In the genomic region with DNA sequence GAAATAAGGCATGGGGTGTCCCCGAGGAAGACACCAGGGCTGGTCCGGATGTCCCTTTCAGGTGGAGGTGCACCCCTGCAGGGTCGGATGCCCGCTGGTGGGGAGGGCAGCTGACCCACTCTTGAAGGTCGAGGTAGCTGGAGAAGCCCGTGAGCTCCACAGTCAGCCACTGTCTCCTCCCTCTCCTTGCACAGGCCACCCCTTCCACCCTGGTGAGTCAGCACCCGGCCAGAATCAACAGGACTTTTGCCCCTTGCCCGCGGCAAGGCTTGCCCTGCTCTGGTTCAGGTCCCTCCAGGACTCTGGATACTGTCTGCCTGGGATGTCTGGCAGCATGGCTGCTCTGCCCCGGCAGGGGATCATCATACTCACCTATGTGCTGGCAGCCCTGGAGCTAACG, we compare ENCODE assay signal across 13 mouse cellular contexts. TPM values are rescaled to one million over a fixed set of nuclear protein-coding genes. Genes with fewer than 3 reads are reported as not detected.
DNase-seq lines count a peak whose midpoint lies in the region; ATAC-seq lines count a peak whose summit lies in the region.
"Had no signal": no experiment of that assay in that cellular context is flagged by ENCODE, and none has a peak within 500 bp of the region (broad histone marks: within the 10 kb centered on the region; RNA-seq: fewer than 3 reads in every experiment).

No protein-coding gene starts in this region.

- H3K27ac ChIP-seq in kidney, embryonic 16.5 days (ENCODE audit: low read length) = no peak overlapping the region
- H3K27ac ChIP-seq: embryonic facial prominence, embryonic 13.5 days; left cerebral cortex, adult 2 months; limb, embryonic 15.5 days had no signal

- 68% methylated on average over 11 of the region's 11 CpGs for WGBS in kidney, embryonic 16.5 days

- peak; percentile 64 for ATAC-seq in kidney, embryonic 16.5 days (ENCODE audit: low FRiP score, low TSS enrichment)
- ATAC-seq in megakaryocyte-erythroid progenitor cell, adult 5-6 weeks (replicated peaks; ENCODE audit: low FRiP score, low TSS enrichment, poor library complexity, severe bottlenecking) = 0 out of 2 replicates have a peak, but pooled peaks have one; percentile 6

- H3K9me3 ChIP-seq in kidney, embryonic 16.5 days (ENCODE audit: low read length) = no peaks in the 10 kb centered on the region
- H3K9me3 ChIP-seq: embryonic facial prominence, embryonic 13.5 days; limb, embryonic 15.5 days had no signal

- H3K4me1 ChIP-seq in kidney, embryonic 16.5 days (ENCODE audit: insufficient read depth, low read length) = peaks cover 6% of the 10 kb centered on the region; the same call in 1 of the 2 replicates

- peak; percentile 27 for DNase-seq in MN1 (ENCODE audit: low spot score)
- peak; percentile 60 for DNase-seq in adrenal gland, postnatal 14 days
- no peak for DNase-seq in left cerebral cortex, adult 8-10 months (ENCODE audit: low spot score in 2 of 2)
- DNase-seq in cerebellum, postnatal 14 days = no peak
- no peak for DNase-seq in lung, postnatal 14 days
- DNase-seq: cerebellum, postnatal 10 days; heart, postnatal 14 days had no signal

- no peak overlapping the region for H3K4me3 ChIP-seq in kidney, embryonic 16.5 days (ENCODE audit: low read length)
- H3K4me3 ChIP-seq: embryonic facial prominence, embryonic 13.5 days; left cerebral cortex, adult 2 months; limb, embryonic 15.5 days had no signal

- no peaks in the 10 kb centered on the region for H3K27me3 ChIP-seq in kidney, embryonic 16.5 days (ENCODE audit: insufficient read depth, low read length)
- H3K27me3 ChIP-seq: embryonic facial prominence, embryonic 13.5 days; limb, embryonic 15.5 days had no signal

- no peaks in the 10 kb centered on the region for H3K36me3 ChIP-seq in kidney, embryonic 16.5 days (ENCODE audit: insufficient read depth, low read length)
- H3K36me3 ChIP-seq: embryonic facial prominence, embryonic 13.5 days; limb, embryonic 15.5 days had no signal

- H3K9ac ChIP-seq in kidney, embryonic 16.5 days (replicated peaks; ENCODE audit: low read length) = no peak overlapping the region
- H3K9ac ChIP-seq: embryonic facial prominence, embryonic 13.5 days; limb, embryonic 15.5 days had no signal

- no peak overlapping the region for H3K4me2 ChIP-seq in kidney, embryonic 16.5 days (replicated peaks; ENCODE audit: low read depth, low read length)
- H3K4me2 ChIP-seq: embryonic facial prominence, embryonic 13.5 days; limb, embryonic 15.5 days had no signal

RNA-seq across cellular contexts. Expression of gene Slc22a18, which starts 2.3 kb away (rescaled TPM):
- 1.8 and 11.3 TPM in 2 replicates for total RNA-seq in adrenal gland, postnatal 14 days (2021)
- 7.2 and 8.3 TPM in 2 replicates for polyA plus RNA-seq in kidney, embryonic 16.5 days (2015; fragmentation: Nextera tagmentation; extraction: Ambion mirVana)
- 0.62 and 3.0 TPM in 2 replicates for total RNA-seq in megakaryocyte-erythroid progenitor cell, adult 5-6 weeks (2014; fragmentation: Nextera tagmentation)
- 1.1 and 2.5 TPM in 2 replicates for total RNA-seq in megakaryocyte-erythroid progenitor cell, adult 5-6 weeks (2017)
- total RNA-seq in left cerebral cortex, adult 8-10 months (2022) = 1 to 10 TPM in 3 of 4 experiments, under 1 TPM in 1; 0.78 to 1.8 (median 1.2) TPM

RNA-seq across cellular contexts. Expression of gene Cdkn1c, which starts 15.0 kb away (rescaled TPM):
- 321 and 419 TPM in 2 replicates for total RNA-seq in adrenal gland, postnatal 14 days (2021)
- 675 and 814 TPM in 2 replicates for polyA plus RNA-seq in kidney, embryonic 16.5 days (2015; fragmentation: Nextera tagmentation; extraction: Ambion mirVana)
- 4.3 TPM in 1 of 2 replicates, not detected in the other for total RNA-seq in megakaryocyte-erythroid progenitor cell, adult 5-6 weeks (2014; fragmentation: Nextera tagmentation)
- total RNA-seq in megakaryocyte-erythroid progenitor cell, adult 5-6 weeks (2017) = 1.1 and 1.3 TPM in 2 replicates
- 10 to 100 TPM; 16.4 to 17.3 (median 16.9) TPM for total RNA-seq in left cerebral cortex, adult 8-10 months (2022)

RNA-seq across cellular contexts. Expression of gene Phlda2, which starts 27.1 kb away (rescaled TPM):
- 0.78 and 1.4 TPM in 2 replicates for total RNA-seq in adrenal gland, postnatal 14 days (2021)
- 9.1 and 10.4 TPM in 2 replicates for polyA plus RNA-seq in kidney, embryonic 16.5 days (2015; fragmentation: Nextera tagmentation; extraction: Ambion mirVana)
- total RNA-seq in megakaryocyte-erythroid progenitor cell, adult 5-6 weeks (2014; fragmentation: Nextera tagmentation) = 8.4 and 8.5 TPM in 2 replicates
- 6.2 and 15.8 TPM in 2 replicates for total RNA-seq in megakaryocyte-erythroid progenitor cell, adult 5-6 weeks (2017)
- not detected for total RNA-seq in left cerebral cortex, adult 8-10 months (2022)
- total RNA-seq: heart, adult 8-10 months; heart, postnatal 14 days; left cerebral cortex, adult 2 months had no signal

Comparison
In these comparisons a context has a peak if more than half of its experiments do, and no peak if none do; other contexts are left out.
1. DNase-seq: peak in MN1 (single experiment) and adrenal gland, postnatal 14 days (single experiment); none in left cerebral cortex, adult 8-10 months (0 of 2), cerebellum, postnatal 14 days (0 of 2) and lung, postnatal 14 days (single experiment).
2. RNA of gene Cdkn1c, which starts 15.0 kb away (total RNA-seq): 321 to 419 TPM in adrenal gland, postnatal 14 days; 16.4 to 17.3 TPM in left cerebral cortex, adult 8-10 months and 1.1 to 4.3 TPM in megakaryocyte-erythroid progenitor cell, adult 5-6 weeks; every median in the first group is over 10 times any median in the second.